Mouse (Mus musculus): ENCODE results near the gene Basp1. TPM values are rescaled to one million over a fixed set of nuclear protein-coding genes. Genes with fewer than 3 reads are reported as not detected.

The Basp1 gene
- polyA plus RNA-seq, 1 experiment: 110 TPM

DNA sequence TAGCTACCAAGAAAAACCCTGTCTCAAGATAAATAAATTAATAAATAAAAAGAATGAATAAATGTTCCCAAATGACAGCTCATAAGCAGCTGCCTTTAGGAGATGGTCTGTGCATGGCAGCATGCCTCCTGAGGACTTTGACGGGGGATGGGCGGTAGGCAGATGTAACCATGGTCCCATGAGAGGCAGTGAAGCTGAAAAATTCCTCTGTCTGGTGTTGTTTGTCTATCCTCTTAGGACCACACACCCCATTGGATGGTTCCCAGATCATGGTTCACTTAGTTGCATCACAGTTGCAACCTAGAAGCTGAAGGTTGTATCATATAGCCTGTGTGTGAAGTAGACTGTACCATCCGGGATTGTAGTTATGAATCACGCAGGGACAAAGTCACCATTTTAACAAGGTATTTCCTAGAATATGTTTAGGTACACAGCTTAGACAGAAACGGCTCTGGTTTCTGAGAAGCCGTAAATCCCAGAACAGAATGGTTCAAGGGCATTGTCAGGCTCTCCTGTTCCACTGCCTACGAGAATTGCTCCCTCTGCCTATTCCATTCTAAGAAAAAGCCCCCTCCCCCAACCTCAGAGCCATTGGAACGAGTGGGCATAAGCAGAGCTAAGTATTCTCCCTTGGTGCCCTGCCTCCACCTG, 29.7 kb upstream of the Basp1 start:
- H3K4me3 ChIP-seq (ENCODE audit: low read depth, low read length): no peak overlapping the region
- H3K9me3 ChIP-seq (replicated peaks; ENCODE audit: control insufficient read depth, insufficient read depth, low read length, poor library complexity, severe bottlenecking): no peaks in the 10 kb centered on the region
- H3K27me3 ChIP-seq (ENCODE audit: control insufficient read depth, insufficient read depth, low read length, poor library complexity, severe bottlenecking): no peaks in the 10 kb centered on the region
- no peaks in the 10 kb centered on the region for H3K4me1 ChIP-seq (ENCODE audit: control insufficient read depth, insufficient read depth, low read length)
- no peaks in the 10 kb centered on the region for H3K36me3 ChIP-seq (ENCODE audit: control insufficient read depth, insufficient read depth, low read length, poor library complexity, severe bottlenecking)
- TF ChIP-seq EP300 (IDR thresholded peaks at IDR 0.05; ENCODE audit: insufficient read depth, low read depth, low read length): no peak
- no peak for TF ChIP-seq CTCF (IDR thresholded peaks at IDR 0.05; ENCODE audit: low read depth, low read length)
- no peak for TF ChIP-seq POLR2A (IDR thresholded peaks at IDR 0.05; ENCODE audit: insufficient read depth, low read length)
- no peak overlapping the region for H3K27ac ChIP-seq (ENCODE audit: insufficient read depth, low read length)
- no peak overlapping the region for H3K9ac ChIP-seq (ENCODE audit: low read depth, poor library complexity, severe bottlenecking)

- Histone ChIP-seq H3K36me3 (ENCODE audit: control insufficient read depth, insufficient read depth, low read length, poor library complexity, severe bottlenecking) (no peaks in the 10 kb centered on the region), H3K27me3 (ENCODE audit: control insufficient read depth, insufficient read depth, low read length, poor library complexity, severe bottlenecking) (no peaks in the 10 kb centered on the region; the same call in 1 of the 2 replicates), H3K9me3 (replicated peaks; ENCODE audit: control insufficient read depth, insufficient read depth, low read length, poor library complexity, severe bottlenecking) (no peaks in the 10 kb centered on the region), H3K27ac (ENCODE audit: insufficient read depth, low read length) (no peak overlapping the region), H3K4me1 (ENCODE audit: control insufficient read depth, insufficient read depth, low read length) (no peaks in the 10 kb centered on the region), H3K4me3 (ENCODE audit: low read depth, low read length) (no peak overlapping the region), H3K9ac (ENCODE audit: low read depth, poor library complexity, severe bottlenecking) (no peak overlapping the region)
- TF ChIP-seq EP300 (IDR thresholded peaks at IDR 0.05; ENCODE audit: insufficient read depth, low read depth, low read length) (no peak), POLR2A (IDR thresholded peaks at IDR 0.05; ENCODE audit: insufficient read depth, low read length) (no peak), CTCF (IDR thresholded peaks at IDR 0.05; ENCODE audit: low read depth, low read length) (no peak)
Measured at GRCm38 (mm10) chr15:25441868-25442185, 28.3 kb upstream of the Basp1 start.

GRCm38 (mm10) chr15:25440991-25441867, 27.7 kb upstream of the Basp1 start:
- no peak overlapping the region for H3K27ac ChIP-seq (ENCODE audit: insufficient read depth, low read length)
- no peaks in the 10 kb centered on the region for H3K9me3 ChIP-seq (replicated peaks; ENCODE audit: control insufficient read depth, insufficient read depth, low read length, poor library complexity, severe bottlenecking)
- TF ChIP-seq CTCF (IDR thresholded peaks at IDR 0.05; ENCODE audit: low read depth, low read length): peak; percentile 1
- no peak for TF ChIP-seq EP300 (IDR thresholded peaks at IDR 0.05; ENCODE audit: insufficient read depth, low read depth, low read length)
- no peaks in the 10 kb centered on the region; the same call in 1 of the 2 replicates for H3K27me3 ChIP-seq (ENCODE audit: control insufficient read depth, insufficient read depth, low read length, poor library complexity, severe bottlenecking)
- peak overlapping the region; percentile 72 for H3K9ac ChIP-seq (ENCODE audit: low read depth, poor library complexity, severe bottlenecking)
- H3K36me3 ChIP-seq (ENCODE audit: control insufficient read depth, insufficient read depth, low read length, poor library complexity, severe bottlenecking): no peaks in the 10 kb centered on the region
- H3K4me1 ChIP-seq (ENCODE audit: control insufficient read depth, insufficient read depth, low read length): no peaks in the 10 kb centered on the region
- H3K4me3 ChIP-seq (ENCODE audit: low read depth, low read length): peak overlapping the region; percentile 45

DNA sequence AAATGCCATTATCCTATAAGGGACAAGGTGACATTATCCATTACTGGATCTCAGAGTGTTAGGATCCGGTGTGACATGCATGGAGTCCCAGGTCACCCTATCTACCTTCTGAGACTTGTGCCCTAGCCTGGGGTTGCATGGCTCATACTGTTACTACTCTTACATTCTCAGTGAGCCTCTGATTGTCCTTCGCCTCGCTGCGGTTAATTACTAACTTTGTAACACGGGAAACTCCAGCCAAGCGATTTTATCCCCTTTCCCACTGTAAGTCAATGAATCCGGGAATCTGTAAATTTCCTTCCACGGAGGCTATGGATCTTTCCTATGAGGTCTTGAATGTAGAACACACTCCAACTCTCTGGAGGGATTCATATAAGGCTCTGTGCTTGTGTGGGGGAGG, 26.8 kb upstream of the Basp1 start:
- no peaks in the 10 kb centered on the region for H3K4me1 ChIP-seq (ENCODE audit: control insufficient read depth, insufficient read depth, low read length)
- no peaks in the 10 kb centered on the region for H3K9me3 ChIP-seq (replicated peaks; ENCODE audit: control insufficient read depth, insufficient read depth, low read length, poor library complexity, severe bottlenecking)
- H3K4me3 ChIP-seq (ENCODE audit: low read depth, low read length): no peak overlapping the region
- H3K36me3 ChIP-seq (ENCODE audit: control insufficient read depth, insufficient read depth, low read length, poor library complexity, severe bottlenecking): no peaks in the 10 kb centered on the region
- H3K27ac ChIP-seq (ENCODE audit: insufficient read depth, low read length): no peak overlapping the region
- H3K27me3 ChIP-seq (ENCODE audit: control insufficient read depth, insufficient read depth, low read length, poor library complexity, severe bottlenecking): no peaks in the 10 kb centered on the region; the same call in 1 of the 2 replicates
- H3K9ac ChIP-seq (ENCODE audit: low read depth, poor library complexity, severe bottlenecking): no peak overlapping the region
- TF ChIP-seq POLR2A (IDR thresholded peaks at IDR 0.05; ENCODE audit: insufficient read depth, low read length) (no peak), CTCF (IDR thresholded peaks at IDR 0.05; ENCODE audit: low read depth, low read length) (no peak), EP300 (IDR thresholded peaks at IDR 0.05; ENCODE audit: insufficient read depth, low read depth, low read length) (no peak)

- H3K27me3 ChIP-seq (ENCODE audit: control insufficient read depth, insufficient read depth, low read length, poor library complexity, severe bottlenecking): no peaks in the 10 kb centered on the region
- no peak overlapping the region for H3K27ac ChIP-seq (ENCODE audit: insufficient read depth, low read length)
- H3K9me3 ChIP-seq (replicated peaks; ENCODE audit: control insufficient read depth, insufficient read depth, low read length, poor library complexity, severe bottlenecking): no peaks in the 10 kb centered on the region
- H3K4me3 ChIP-seq (ENCODE audit: low read depth, low read length): no peak overlapping the region
- no peak overlapping the region for H3K9ac ChIP-seq (ENCODE audit: low read depth, poor library complexity, severe bottlenecking)
- TF ChIP-seq POLR2A (IDR thresholded peaks at IDR 0.05; ENCODE audit: insufficient read depth, low read length): no peak
- TF ChIP-seq EP300 (IDR thresholded peaks at IDR 0.05; ENCODE audit: insufficient read depth, low read depth, low read length): no peak
- no peak for TF ChIP-seq CTCF (IDR thresholded peaks at IDR 0.05; ENCODE audit: low read depth, low read length)
- H3K4me1 ChIP-seq (ENCODE audit: control insufficient read depth, insufficient read depth, low read length): no peaks in the 10 kb centered on the region
- H3K36me3 ChIP-seq (ENCODE audit: control insufficient read depth, insufficient read depth, low read length, poor library complexity, severe bottlenecking): no peaks in the 10 kb centered on the region
Measured at GRCm38 (mm10) chr15:25432341-25432740, 18.8 kb upstream of the Basp1 start.

- TF ChIP-seq CTCF (IDR thresholded peaks at IDR 0.05; ENCODE audit: low read depth, low read length) (no peak), EP300 (IDR thresholded peaks at IDR 0.05; ENCODE audit: insufficient read depth, low read depth, low read length) (no peak), POLR2A (IDR thresholded peaks at IDR 0.05; ENCODE audit: insufficient read depth, low read length) (no peak)
- Histone ChIP-seq H3K27me3 (ENCODE audit: control insufficient read depth, insufficient read depth, low read length, poor library complexity, severe bottlenecking) (no peaks in the 10 kb centered on the region), H3K36me3 (ENCODE audit: control insufficient read depth, insufficient read depth, low read length, poor library complexity, severe bottlenecking) (no peaks in the 10 kb centered on the region), H3K9me3 (replicated peaks; ENCODE audit: control insufficient read depth, insufficient read depth, low read length, poor library complexity, severe bottlenecking) (no peaks in the 10 kb centered on the region), H3K27ac (ENCODE audit: insufficient read depth, low read length) (no peak overlapping the region), H3K9ac (ENCODE audit: low read depth, poor library complexity, severe bottlenecking) (no peak overlapping the region), H3K4me1 (ENCODE audit: control insufficient read depth, insufficient read depth, low read length) (no peaks in the 10 kb centered on the region), H3K4me3 (ENCODE audit: low read depth, low read length) (no peak overlapping the region)
Measured at GRCm38 (mm10) chr15:25430167-25430566, 16.6 kb upstream of the Basp1 start.
